Mouse (Mus musculus): ENCODE data around the gene Hlcs.

- TF ChIP-seq CTCF (IDR thresholded peaks at IDR 0.05; ENCODE audit: control insufficient read depth, insufficient read depth, insufficient replicate concordance, low read depth, low read length) (no peak), POLR2A (IDR thresholded peaks at IDR 0.05; ENCODE audit: control insufficient read depth, low read depth, low read length) (no peak)
Observed at GRCm38 (mm10) chr16:94113160-94113559, 200.2 kb downstream of the Hlcs start.
